Mouse (Mus musculus) liver, postnatal 0 days (tissue): ENCODE data around the gene Hist1h2bq. TPM values are rescaled to one million over a fixed set of nuclear protein-coding genes. Genes with fewer than 3 reads are reported as not detected.
"Not testable (repeated sequence)": the region's sequence is repeated elsewhere in the genome, so short reads cannot be mapped to it uniquely, and the experiment has no call there.

Experiments
- ATAC-seq: fragments of 200-750 bp; cut with Nextera tagmentation; 2 replicates; pipeline ENCODE4 v1.8.0; 2017; ENCODE audit warnings: mild to moderate bottlenecking, moderate library complexity
- DNase-seq: peaks from one replicate; pipeline ENCODE4 v3.0.0-alpha.2; 2016
- H3K27ac ChIP-seq: fragments of 300-500 bp; sonication (generic); 2 replicates; pipeline ENCODE4 v1.5.1; 2014; ENCODE audit warnings: antibody characterized with exemption, moderate library complexity, mild to moderate bottlenecking, low read depth
- H3K27me3 ChIP-seq: fragments of 300-500 bp; sonication (generic); 2 replicates; pipeline ENCODE4 v1.6.1; 2014; ENCODE audit warnings: low read length, control low read depth, mixed read lengths; ENCODE audit not compliant: insufficient read depth
- H3K36me3 ChIP-seq: fragments of 300-500 bp; sonication (generic); replicated peaks from 2 replicates; pipeline ENCODE4 v1.6.1; 2014; ENCODE audit warnings: mild to moderate bottlenecking, control low read depth, low read length, moderate library complexity, mixed read lengths; ENCODE audit not compliant: insufficient read depth
- H3K4me1 ChIP-seq: fragments of 300-500 bp; sonication (generic); 2 replicates; pipeline ENCODE4 v1.6.1; 2014; ENCODE audit warnings: antibody characterized with exemption, mild to moderate bottlenecking, control low read depth; ENCODE audit not compliant: insufficient read depth
- H3K4me2 ChIP-seq: fragments of 300-500 bp; sonication (generic); 2 replicates; pipeline ENCODE4 v1.6.1; 2014; ENCODE audit warnings: low read depth, mild to moderate bottlenecking, low read length, moderate library complexity, mixed read lengths
- H3K4me3 ChIP-seq: fragments of 300-500 bp; sonication (generic); 2 replicates; pipeline ENCODE4 v1.5.1; 2014; ENCODE audit warnings: low read depth, low read length
- H3K9ac ChIP-seq: fragments of 300-500 bp; sonication (generic); replicated peaks from 2 replicates; pipeline ENCODE4 v1.6.1; 2014; ENCODE audit warnings: mild to moderate bottlenecking, moderate library complexity
- H3K9me3 ChIP-seq: fragments of 300-500 bp; sonication (generic); 2 replicates; pipeline ENCODE4 v1.6.1; 2016; ENCODE audit warnings: mild to moderate bottlenecking, control low read depth, low read length, mixed read lengths
- CTCF ChIP-seq: sonication (generic); IDR thresholded peaks from 2 replicates; pipeline ENCODE4 v1.5.1; 2016; ENCODE audit warnings: antibody characterized with exemption, low read depth
- EP300 ChIP-seq: IDR thresholded peaks from 2 replicates; pipeline ENCODE4 v1.6.1; 2016; ENCODE audit warnings: antibody characterized with exemption, low read depth, mild to moderate bottlenecking
- whole genome bisulfite sequencing: fragments of 180-500 bp; shearing (Covaris S2); extraction: QIAGEN DNeasy Blood & Tissue Kit; methylation state at CpG from one replicate; pipeline ENCODE4 v1.1.7; 2014; ENCODE audit not compliant: insufficient replicate concordance; 5-methylcytosine and 5-hydroxymethylcytosine counted together
- polyA plus RNA-seq: library from polyadenylated mRNA; unstranded; fragments of >200 nt; fragmentation: Nextera tagmentation; extraction: Ambion mirVana; gene quantifications from 2 replicates; pipeline ENCODE4 v1.2.1, GENCODE M21; 2015

Gene Hist1h2bq
- polyA plus RNA-seq, 1 experiment from 2014 or later = 15.4 TPM

GRCm38 (mm10) chr13:21831418-21832394 is 21.7 kb upstream of the Hist1h2bq start, which contains the start of gene Hist1h4n:
TSS of gene Hist1h4n (minus strand) at chr13:21832196.
- not testable (repeated sequence) for H3K4me1 ChIP-seq, H3K27me3 ChIP-seq, H3K36me3 ChIP-seq, H3K9me3 ChIP-seq, H3K4me3 ChIP-seq, H3K9ac ChIP-seq, DNase-seq
- Histone ChIP-seq H3K4me2 (peak within 1 kb of the TSS; percentile 26; the same call in 1 of the 2 replicates), H3K27ac (peak within 1 kb of the TSS; percentile 70)
- WGBS = 0% methylated on average over 15 of the region's 58 CpGs
- peak; percentile 69 for ATAC-seq

GRCm38 (mm10) chr13:21830344-21830743 is 20.3 kb upstream of the Hist1h2bq start:
- Histone ChIP-seq H3K27me3 (no peaks in the 10 kb centered on the region), H3K27ac (peak overlapping the region; percentile 66), H3K9ac (peak overlapping the region; percentile 48; the same call in 1 of the 2 replicates), H3K9me3 (no peaks in the 10 kb centered on the region), H3K4me1 (no peaks in the 10 kb centered on the region), H3K4me2 (peak overlapping the region; percentile 2; the same call in 1 of the 2 replicates), H3K36me3 (no peaks in the 10 kb centered on the region), H3K4me3 (no peak overlapping the region)
- ATAC-seq = no peak
- no peak for DNase-seq
- 87% methylated on average over 10 of the region's 10 CpGs for WGBS
- TF ChIP-seq EP300 (no peak), CTCF (no peak)

GRCm38 (mm10) chr13:21828511-21828910 is 18.5 kb upstream of the Hist1h2bq start:
- Histone ChIP-seq H3K9me3 (no peaks in the 10 kb centered on the region), H3K4me3 (no peak overlapping the region), H3K36me3 (no peaks in the 10 kb centered on the region), H3K27me3 (no peaks in the 10 kb centered on the region), H3K4me1 (no peaks in the 10 kb centered on the region), H3K27ac (no peak overlapping the region), H3K9ac (no peak overlapping the region), H3K4me2 (no peak overlapping the region)
- 81% methylated on average over 3 of the region's 3 CpGs for WGBS
- TF ChIP-seq CTCF (no peak), EP300 (no peak)
- no peak for DNase-seq
- no peak for ATAC-seq

DNA sequence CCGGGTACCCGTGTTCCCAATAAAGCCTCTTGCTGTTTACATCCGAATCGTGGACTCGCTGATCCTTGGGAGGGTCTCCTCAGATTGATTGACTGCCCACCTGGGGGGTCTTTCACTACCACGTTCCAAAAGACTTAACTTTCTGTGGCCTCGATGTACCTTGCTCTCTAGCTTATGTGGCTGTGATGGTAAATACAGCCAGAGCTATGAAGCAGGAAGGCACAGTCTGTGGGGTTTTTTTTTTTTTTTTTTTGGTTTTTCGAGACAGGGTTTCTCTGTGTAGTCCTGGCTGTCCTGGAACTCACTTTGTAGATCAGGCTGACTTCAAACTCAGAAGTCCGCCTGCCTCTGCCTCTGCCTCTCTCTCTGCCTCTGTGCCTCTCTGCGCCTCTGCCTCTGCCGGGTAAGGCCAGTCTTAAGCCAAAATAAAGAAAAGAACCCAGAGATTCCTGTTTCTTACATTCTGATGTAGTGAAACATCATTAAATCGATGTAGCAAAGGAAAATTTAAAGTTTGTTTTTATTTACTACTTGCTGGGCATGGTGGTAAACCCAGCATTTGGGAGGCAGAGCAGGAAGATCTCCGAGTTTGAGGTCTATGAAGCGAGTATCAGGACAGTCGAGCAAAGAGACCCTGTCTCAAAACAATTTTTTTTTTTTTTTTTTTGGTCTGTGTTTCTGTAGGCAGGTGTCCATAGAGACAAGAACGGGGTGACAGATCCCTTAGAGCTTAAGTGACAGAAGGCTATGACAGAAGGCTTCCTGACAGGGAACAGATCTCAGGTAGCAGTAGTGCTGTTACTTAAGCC is 10.3 kb upstream of the Hist1h2bq start:
- not testable (repeated sequence) for DNase-seq, H3K36me3 ChIP-seq, H3K27me3 ChIP-seq, H3K9me3 ChIP-seq, H3K9ac ChIP-seq, H3K4me3 ChIP-seq, H3K4me1 ChIP-seq, H3K4me2 ChIP-seq, H3K27ac ChIP-seq, ATAC-seq
- WGBS = 68% methylated on average over 6 of the region's 16 CpGs

GRCm38 (mm10) chr13:21812092-21812491 is 2.1 kb upstream of the Hist1h2bq start:
- peak; percentile 35 for ATAC-seq
- not testable (repeated sequence) for H3K27me3 ChIP-seq, H3K9me3 ChIP-seq, H3K4me1 ChIP-seq, H3K4me2 ChIP-seq, H3K9ac ChIP-seq, H3K36me3 ChIP-seq, DNase-seq
- 0 out of 2 replicates have a peak overlapping the region, but pooled peaks have one; percentile 8 for H3K4me3 ChIP-seq
- 0% methylated on average over 10 of the region's 14 CpGs for WGBS
- H3K27ac ChIP-seq = peak overlapping the region; percentile 78

GRCm38 (mm10) chr13:21811539-21811938 is 1.5 kb upstream of the Hist1h2bq start, which contains the start of gene Hist1h4m:
TSS of gene Hist1h4m (plus strand) at chr13:21811746.
- H3K4me1 ChIP-seq, H3K36me3 ChIP-seq, DNase-seq, H3K4me2 ChIP-seq, H3K9me3 ChIP-seq, H3K27me3 ChIP-seq, H3K9ac ChIP-seq: not testable (repeated sequence)
- Histone ChIP-seq H3K4me3 (0 out of 2 replicates have a peak within 1 kb of the TSS, but pooled peaks have one; percentile 8), H3K27ac (peak within 1 kb of the TSS; percentile 78)
- WGBS = no CpG with 5 or more reads among the region's 24 CpGs
- peak; percentile 47 for ATAC-seq

GRCm38 (mm10) chr13:21811074-21811473 is 1.1 kb upstream of the Hist1h2bq start:
- H3K4me1 ChIP-seq, H3K4me3 ChIP-seq, DNase-seq, H3K36me3 ChIP-seq, H3K27ac ChIP-seq, H3K9ac ChIP-seq, H3K9me3 ChIP-seq, H3K4me2 ChIP-seq, H3K27me3 ChIP-seq: not testable (repeated sequence)
- ATAC-seq = peak; percentile 19
- WGBS = no CpG with 5 or more reads among the region's 8 CpGs

GRCm38 (mm10) chr13:21803058-21803457 is 6.9 kb downstream of the Hist1h2bq start:
- not testable (repeated sequence) for H3K9ac ChIP-seq, H3K36me3 ChIP-seq, H3K9me3 ChIP-seq, H3K4me1 ChIP-seq, H3K4me3 ChIP-seq, H3K4me2 ChIP-seq, DNase-seq, H3K27ac ChIP-seq, H3K27me3 ChIP-seq
- ATAC-seq = peak; percentile 82
- no CpG with 5 or more reads among the region's 4 CpGs for WGBS

DNA sequence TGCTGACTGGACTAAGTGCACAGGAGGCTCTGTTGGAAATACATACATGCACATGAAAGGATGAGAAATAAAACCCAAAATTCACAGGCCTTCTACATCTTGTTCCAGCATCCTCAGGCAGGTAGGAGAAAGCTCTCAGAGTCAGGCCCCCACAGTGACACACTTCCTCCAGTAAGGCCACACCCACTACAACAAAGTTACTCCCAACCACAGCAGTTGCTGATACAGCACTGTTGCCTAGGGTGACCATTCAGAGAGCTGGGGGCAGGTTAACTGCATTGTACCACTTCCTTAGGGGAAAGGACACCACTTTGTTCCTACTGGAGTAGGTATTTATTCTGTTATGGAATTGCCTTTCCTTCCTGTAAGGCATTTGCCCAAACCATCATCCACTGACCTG is 12.8 kb downstream of the Hist1h2bq start:
- not testable (repeated sequence) for DNase-seq, H3K4me1 ChIP-seq, H3K27ac ChIP-seq, H3K4me3 ChIP-seq, H3K9me3 ChIP-seq, ATAC-seq, H3K4me2 ChIP-seq, H3K36me3 ChIP-seq, H3K9ac ChIP-seq, H3K27me3 ChIP-seq
